Mouse (Mus musculus): ENCODE results near the gene Cryzl1. TPM values are rescaled to one million over a fixed set of nuclear protein-coding genes. Genes with fewer than 3 reads are reported as not detected.

The Cryzl1 gene
- polyA plus RNA-seq (2012; rRNA removed): 99.4 and 103 TPM in 2 replicates

DNA sequence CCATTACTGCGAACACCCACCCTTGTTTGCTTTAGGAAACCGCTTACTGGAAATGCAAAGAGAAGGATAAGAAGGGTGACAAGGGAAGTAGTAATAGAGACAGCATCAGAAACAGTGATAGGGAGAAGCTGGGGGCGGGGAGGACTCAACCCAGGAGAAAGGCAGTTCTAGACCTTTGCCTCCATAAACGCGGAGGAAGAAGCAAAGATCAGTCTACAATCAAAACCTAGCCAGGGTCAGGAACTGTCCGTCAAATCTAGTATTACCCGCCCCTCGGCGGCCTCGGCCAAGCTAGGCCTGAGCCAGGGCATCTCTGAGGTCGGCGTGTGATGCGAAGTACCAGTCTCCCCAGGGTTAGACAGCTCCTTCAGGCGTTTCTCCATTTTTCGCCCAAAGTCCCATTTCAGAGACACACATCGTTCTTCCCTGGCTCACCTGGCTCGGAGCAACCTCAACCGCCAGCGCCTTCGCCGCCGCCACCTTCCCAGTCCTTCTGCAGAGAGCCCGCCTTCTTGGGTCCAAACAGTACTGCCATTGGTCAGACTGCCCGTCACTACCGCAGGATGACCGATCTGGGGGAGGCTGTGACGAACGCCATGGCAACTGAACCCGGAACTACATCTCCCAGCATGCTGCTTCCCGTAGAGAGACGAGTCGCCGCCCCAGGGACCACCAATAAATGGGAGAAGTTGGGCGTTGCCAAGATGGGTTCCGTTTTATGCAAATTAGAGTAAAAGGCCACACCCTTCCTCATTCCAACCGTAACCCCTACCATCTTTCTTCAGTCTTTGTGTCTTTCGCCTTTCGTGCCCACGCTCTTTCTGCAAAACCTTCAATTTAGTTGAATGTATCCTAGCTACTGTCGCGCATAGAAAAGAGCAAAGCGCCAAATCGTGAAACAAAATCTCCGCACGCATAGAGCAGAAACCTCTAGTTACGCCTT lies at the start of gene Cryzl1:
Gene Cryzl1, minus strand, starts transcription at position 853 of the 943 bp plus-strand sequence.

DNA sequence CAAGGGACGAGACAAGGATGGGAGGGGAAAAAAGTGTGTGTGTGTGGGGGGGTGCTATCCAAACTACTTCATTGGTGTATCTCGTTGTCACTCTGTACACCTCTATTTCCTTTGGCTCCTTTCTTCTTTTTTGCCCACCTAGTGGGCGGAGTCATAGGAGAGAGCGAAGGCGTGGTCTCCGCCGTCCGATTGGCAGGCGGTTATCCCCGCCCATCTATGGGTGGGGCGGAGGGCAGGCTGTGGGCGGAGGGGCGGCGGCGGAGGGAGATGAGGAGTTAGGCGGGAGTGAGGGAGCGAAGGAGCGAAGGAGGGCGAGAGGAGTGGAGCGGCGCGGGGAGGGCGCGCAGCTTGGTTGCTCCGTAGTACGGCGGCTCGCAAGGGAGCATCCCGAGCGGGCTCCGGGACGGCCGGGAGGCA lies 299 bp upstream of the Cryzl1 start, which contains the start of gene Itsn1:
Gene Itsn1, plus strand, starts transcription at position 216 of the 417 bp plus-strand sequence.

DNA sequence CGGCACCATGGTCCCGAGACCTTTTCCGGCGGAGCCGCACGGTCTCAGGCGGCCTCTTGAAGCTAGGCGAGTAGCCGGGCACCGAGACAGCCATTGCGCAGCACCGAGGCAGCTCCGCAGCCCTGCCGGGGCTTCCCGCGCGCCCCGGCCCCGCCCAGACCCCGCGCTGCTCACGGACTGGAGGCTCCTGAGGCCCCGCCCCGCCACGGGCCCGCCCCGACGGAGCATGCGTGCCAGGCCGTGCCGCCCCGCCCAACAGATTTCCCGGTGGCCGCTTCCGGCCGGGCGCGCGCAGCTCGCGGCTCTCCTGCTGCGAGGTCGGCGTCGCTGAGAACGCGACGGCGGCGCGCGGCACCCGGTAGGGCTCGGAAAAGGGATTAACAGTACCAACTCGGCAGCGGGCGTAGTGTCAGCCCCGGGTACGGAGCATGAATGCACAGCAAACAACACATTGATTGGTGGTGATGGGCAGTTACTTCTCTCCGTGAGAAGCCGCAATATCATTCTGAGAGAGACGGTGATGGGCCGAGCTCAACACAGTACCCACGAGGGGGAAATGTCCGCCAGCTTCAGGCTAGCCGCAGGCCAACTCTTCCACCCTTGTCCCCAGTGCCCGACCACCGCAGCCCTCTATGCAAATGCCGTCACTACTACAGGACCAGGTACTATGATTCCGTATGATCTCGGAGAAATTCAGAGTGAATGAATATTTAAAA lies 40.0 kb downstream of the Cryzl1 start, which contains the start of gene Donson:
Gene Donson, minus strand, starts transcription at position 152 of the 716 bp plus-strand sequence.

GRCm38 (mm10) chr16:91647461-91648219 lies 81.1 kb downstream of the Cryzl1 start, which contains the start of gene Son:
Gene Son, plus strand, starts transcription at chr16:91647506.

GRCm38 (mm10) chr16:91646681-91647419 lies 81.9 kb downstream of the Cryzl1 start, which contains the start of gene Gart:
Gene Gart, minus strand, starts transcription at chr16:91646952.

Other genes with a start within 250 kb of the Cryzl1 start
- 48.8 and 49.5 TPM in 2 replicates for gene Ifnar1, start 243.7 kb downstream of the Cryzl1 start, polyA plus RNA-seq (2012; rRNA removed)
- 53.2 and 60.4 TPM in 2 replicates for gene Ifngr2, start 181.9 kb downstream of the Cryzl1 start, polyA plus RNA-seq (2012; rRNA removed)
- 73.0 and 77.9 TPM in 2 replicates for gene Tmem50b, start 131.2 kb downstream of the Cryzl1 start, polyA plus RNA-seq (2012; rRNA removed)
- gene Dnajc28, start 109.9 kb downstream of the Cryzl1 start, polyA plus RNA-seq (2012; rRNA removed): 3.1 and 3.2 TPM in 2 replicates
- 36.6 and 39.0 TPM in 2 replicates for gene Gart, start 82.0 kb downstream of the Cryzl1 start, polyA plus RNA-seq (2012; rRNA removed)
- 316 and 343 TPM in 2 replicates for gene Son, start 81.5 kb downstream of the Cryzl1 start, polyA plus RNA-seq (2012; rRNA removed)
- 50.7 and 57.3 TPM in 2 replicates for gene Donson, start 40.2 kb downstream of the Cryzl1 start, polyA plus RNA-seq (2012; rRNA removed)
- gene Itsn1, start 306 bp upstream of the Cryzl1 start, polyA plus RNA-seq (2012; rRNA removed): 59.4 and 64.2 TPM in 2 replicates